Comparison of ENCODE assay signal across 18 mouse cellular contexts in the genomic region with DNA sequence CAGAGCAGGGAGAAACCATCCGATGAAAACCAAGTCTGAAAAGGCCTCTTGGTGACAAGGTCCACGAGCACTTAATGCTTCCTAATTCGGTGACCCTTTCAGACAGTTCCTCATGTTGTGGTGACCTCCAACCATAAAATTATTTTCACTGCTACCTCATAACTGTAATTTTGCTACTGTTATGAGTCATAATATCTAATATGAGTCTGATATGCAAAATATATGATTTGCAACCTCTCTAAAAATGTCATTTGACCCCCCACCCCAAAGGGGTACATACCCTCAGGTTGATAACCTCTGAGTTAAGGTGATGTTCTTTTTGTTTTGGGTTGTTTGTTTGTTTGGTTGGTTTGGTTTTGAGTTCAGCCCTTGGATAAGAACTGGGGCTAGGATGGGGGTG. TPM values are rescaled to one million over a fixed set of nuclear protein-coding genes. Genes with fewer than 3 reads are reported as not detected.
DNase-seq lines count a peak whose midpoint lies in the region; ATAC-seq and TF ChIP-seq lines count a peak whose summit lies in the region.
"Had no signal": no experiment of that assay in that cellular context is flagged by ENCODE, and none has a peak within 500 bp of the region (broad histone marks: within the 10 kb centered on the region; RNA-seq: fewer than 3 reads in every experiment).

No protein-coding gene starts in this region.

- no peak overlapping the region for H3K27ac ChIP-seq in heart, embryonic 15.5 days
- H3K27ac ChIP-seq in liver, postnatal 0 days (ENCODE audit: low read depth): peak overlapping the region; percentile 74
- H3K27ac ChIP-seq: embryonic facial prominence, embryonic 15.5 days; forebrain, embryonic 12.5 days; gastrocnemius, adult 2 months; hindbrain, embryonic 10.5 days; limb, embryonic 10.5 days; midbrain, embryonic 13.5 days; stomach, postnatal 0 days had no signal

- no peak for DNase-seq in heart, postnatal 14 days
- no peak for DNase-seq in liver, postnatal 0 days
- no peak for DNase-seq in ovary, postnatal 10 days (ENCODE audit: low spot score)
- no peak for DNase-seq in B cell, adult 2 months
- DNase-seq: adrenal gland, postnatal 14 days; cerebellum, adult 9-11 months; gastrocnemius, adult 2 months; lung, postnatal 10 days had no signal

- H3K9me3 ChIP-seq in heart, embryonic 15.5 days (replicated peaks): no peaks in the 10 kb centered on the region
- H3K9me3 ChIP-seq in liver, postnatal 0 days (ENCODE audit: low read length): no peaks in the 10 kb centered on the region
- H3K9me3 ChIP-seq: embryonic facial prominence, embryonic 15.5 days; forebrain, embryonic 12.5 days; limb, embryonic 10.5 days; midbrain, embryonic 13.5 days had no signal

- intact Hi-C loops in heart, postnatal 14 days (cut with DNase I): no loop called here

- WGBS in heart, embryonic 15.5 days: 59% methylated on average over 3 of the region's 3 CpGs
- WGBS in liver, postnatal 0 days (ENCODE audit: insufficient replicate concordance): 40% methylated on average over 3 of the region's 3 CpGs

- no peak for TF ChIP-seq CTCF in C2C12 (IDR thresholded peaks at IDR 0.05; ENCODE audit: control insufficient read depth, insufficient read depth, insufficient read length)
- no peak for TF ChIP-seq CTCF in liver, postnatal 0 days (IDR thresholded peaks at IDR 0.05; ENCODE audit: low read depth)

- no peak overlapping the region for H3K4me3 ChIP-seq in heart, embryonic 15.5 days
- H3K4me3 ChIP-seq in C2C12 (ENCODE audit: insufficient read depth, poor library complexity, severe bottlenecking): no peak overlapping the region
- H3K4me3 ChIP-seq in liver, postnatal 0 days (ENCODE audit: low read depth, low read length): no peak overlapping the region
- H3K4me3 ChIP-seq: embryonic facial prominence, embryonic 15.5 days; forebrain, embryonic 12.5 days; gastrocnemius, adult 2 months; hindbrain, embryonic 10.5 days; limb, embryonic 10.5 days; midbrain, embryonic 13.5 days had no signal

- no peaks in the 10 kb centered on the region for H3K27me3 ChIP-seq in heart, embryonic 15.5 days
- H3K27me3 ChIP-seq in C2C12 (ENCODE audit: control insufficient read depth, insufficient read depth, insufficient read length): no peaks in the 10 kb centered on the region
- H3K27me3 ChIP-seq in liver, postnatal 0 days (ENCODE audit: insufficient read depth, low read length): no peaks in the 10 kb centered on the region
- H3K27me3 ChIP-seq: embryonic facial prominence, embryonic 15.5 days; forebrain, embryonic 12.5 days; midbrain, embryonic 13.5 days had no signal

- H3K4me1 ChIP-seq in heart, embryonic 15.5 days (replicated peaks): peaks cover 35% of the 10 kb centered on the region
- peaks cover 29% of the 10 kb centered on the region for H3K4me1 ChIP-seq in liver, postnatal 0 days (ENCODE audit: insufficient read depth)
- H3K4me1 ChIP-seq: forebrain, embryonic 12.5 days; midbrain, embryonic 13.5 days had no signal

- ATAC-seq in heart, embryonic 15.5 days (replicated peaks; ENCODE audit: insufficient number of reproducible peaks, insufficient read depth, low FRiP score, low read depth): no peak
- 0 out of 2 replicates have a peak, but pooled peaks have one; percentile 3 for ATAC-seq in granulocyte monocyte progenitor cell, adult 5-6 weeks (replicated peaks; ENCODE audit: poor library complexity, severe bottlenecking)
- ATAC-seq in liver, postnatal 0 days: no peak
- ATAC-seq in activated CD4-positive, CD25-positive, alpha-beta regulatory T cell, adult 4 months: no peak
- ATAC-seq: midbrain, embryonic 13.5 days had no signal

- no peak overlapping the region for H3K9ac ChIP-seq in heart, embryonic 15.5 days
- H3K9ac ChIP-seq in liver, postnatal 0 days (replicated peaks): peak overlapping the region; percentile 37
- H3K9ac ChIP-seq: embryonic facial prominence, embryonic 15.5 days; forebrain, embryonic 12.5 days; midbrain, embryonic 13.5 days had no signal

- TF ChIP-seq EP300 in liver, postnatal 0 days (IDR thresholded peaks at IDR 0.05; ENCODE audit: low read depth): no peak

- peak overlapping the region; percentile 1 for H3ac ChIP-seq in C2C12 (ENCODE audit: control insufficient read depth, insufficient read length, low read depth)

- H3K79me3 ChIP-seq in C2C12 (ENCODE audit: low read depth): peaks cover 30% of the 10 kb centered on the region

- no peaks in the 10 kb centered on the region for H3K36me3 ChIP-seq in heart, embryonic 15.5 days
- no peaks in the 10 kb centered on the region for H3K36me3 ChIP-seq in C2C12 (ENCODE audit: control insufficient read depth, insufficient read depth)
- H3K36me3 ChIP-seq in liver, postnatal 0 days (replicated peaks; ENCODE audit: insufficient read depth, low read length): no peaks in the 10 kb centered on the region
- H3K36me3 ChIP-seq: embryonic facial prominence, embryonic 15.5 days; forebrain, embryonic 12.5 days; limb, embryonic 10.5 days; midbrain, embryonic 13.5 days had no signal

- H3K4me2 ChIP-seq in heart, embryonic 15.5 days: peak overlapping the region; percentile 16; the same call in 1 of the 2 replicates
- H3K4me2 ChIP-seq in liver, postnatal 0 days (ENCODE audit: low read depth, low read length): peak overlapping the region; percentile 60
- H3K4me2 ChIP-seq: embryonic facial prominence, embryonic 15.5 days; forebrain, embryonic 12.5 days; midbrain, embryonic 13.5 days had no signal

- H3K79me2 ChIP-seq in C2C12 (ENCODE audit: control insufficient read depth, insufficient read depth): peaks cover 68% of the 10 kb centered on the region

TF ChIP-seq in C2C12, 6 proteins besides CTCF, POLR2A, EP300 and RAD21:
- TF ChIP-seq USF1 (IDR thresholded peaks at IDR 0.05; ENCODE audit: low read depth) (no peak), MYOG (IDR thresholded peaks at IDR 0.05; ENCODE audit: control insufficient read depth, extremely low read depth, insufficient read length) (no peak), FOSL1 (IDR thresholded peaks at IDR 0.05; ENCODE audit: insufficient read depth, low read length, poor library complexity, severe bottlenecking) (no peak), MYOD1 (IDR thresholded peaks at IDR 0.05; ENCODE audit: control insufficient read depth, insufficient read length, low read depth) (no peak), CEBPB (IDR thresholded peaks at IDR 0.05; ENCODE audit: low read depth) (no peak)
TF ChIP-seq in C2C12: peak in this region for 0.

RNA-seq across cellular contexts. Expression of gene Pank1, which starts 32.2 kb away (rescaled TPM):
- 13.1 and 15.5 TPM in 2 replicates for polyA plus RNA-seq in heart, embryonic 15.5 days (2015; fragmentation: Nextera tagmentation; extraction: Ambion mirVana)
- total RNA-seq in heart, postnatal 14 days (2021): 10 to 100 TPM; 38.0 to 41.1 TPM
- polyA plus RNA-seq in C2C12 (2012; fragmentation: generic; extraction: Trizol): 5.1 TPM
- 9.9 and 15.1 TPM in 2 replicates for total RNA-seq in granulocyte monocyte progenitor cell, adult 5-6 weeks (2014; fragmentation: Nextera tagmentation)
- total RNA-seq in granulocyte monocyte progenitor cell, adult 5-6 weeks (2017): 4.7 and 7.1 TPM in 2 replicates
- 44.5 and 48.4 TPM in 2 replicates for polyA plus RNA-seq in liver, postnatal 0 days (2015; fragmentation: Nextera tagmentation; extraction: Ambion mirVana)
- polyA plus RNA-seq in activated CD4-positive, CD25-positive, alpha-beta regulatory T cell, adult 4 months (2017; shearing (Covaris generic)): 1 to 10 TPM in 1 of 2 experiments, under 1 TPM in 1; 0.53 to 1.1 TPM
